Mouse (Mus musculus) ovary, adult 18-20 months (tissue): ENCODE results near the gene Xpo4.

Experiments
- DNase-seq: peaks from one replicate; pipeline ENCODE4 v3.0.0; 2022; ENCODE audit warnings: low spot score, mixed read lengths

The Xpo4 gene

DNA sequence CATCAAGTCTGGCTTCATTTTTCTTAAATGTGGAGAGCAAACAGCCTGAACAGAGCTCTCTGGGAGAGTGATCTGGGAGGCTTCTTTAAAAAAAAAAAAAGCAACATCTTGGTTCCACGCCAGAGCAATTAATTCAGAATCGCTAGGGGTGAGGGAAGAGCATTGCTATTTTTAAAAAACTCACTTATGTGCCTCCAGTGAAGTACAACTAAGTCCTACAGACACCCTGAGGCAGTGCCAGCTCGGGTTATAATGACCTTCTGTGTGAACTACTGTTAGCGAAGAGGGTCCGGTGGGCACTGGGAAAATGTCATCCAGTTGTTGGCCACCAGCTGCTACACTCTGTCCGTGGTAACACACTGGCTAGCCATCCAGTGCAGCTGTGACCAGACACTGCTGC is 129.6 kb downstream of the Xpo4 start:
- no peak for DNase-seq

DNA sequence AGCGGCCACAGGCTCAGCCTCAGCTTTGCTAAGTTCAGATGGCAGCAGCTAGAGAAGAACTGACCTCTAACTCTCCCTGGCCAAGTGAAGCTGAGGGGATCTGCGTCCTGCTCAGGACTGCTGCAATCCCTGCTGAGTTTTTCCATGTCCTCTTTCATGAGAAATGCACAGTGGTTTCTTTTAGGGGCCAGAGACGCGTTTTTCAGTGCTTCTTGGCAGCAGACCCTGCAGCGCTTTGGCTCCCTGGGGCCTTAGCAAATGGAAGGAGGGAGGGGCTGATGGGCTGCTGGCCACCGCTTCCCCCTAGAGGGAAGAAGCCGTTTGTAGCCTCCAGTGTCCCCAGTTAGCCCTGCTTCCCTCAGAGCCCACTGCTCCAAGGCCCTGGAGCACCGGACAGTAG is 130.3 kb downstream of the Xpo4 start:
- no peak for DNase-seq

DNA sequence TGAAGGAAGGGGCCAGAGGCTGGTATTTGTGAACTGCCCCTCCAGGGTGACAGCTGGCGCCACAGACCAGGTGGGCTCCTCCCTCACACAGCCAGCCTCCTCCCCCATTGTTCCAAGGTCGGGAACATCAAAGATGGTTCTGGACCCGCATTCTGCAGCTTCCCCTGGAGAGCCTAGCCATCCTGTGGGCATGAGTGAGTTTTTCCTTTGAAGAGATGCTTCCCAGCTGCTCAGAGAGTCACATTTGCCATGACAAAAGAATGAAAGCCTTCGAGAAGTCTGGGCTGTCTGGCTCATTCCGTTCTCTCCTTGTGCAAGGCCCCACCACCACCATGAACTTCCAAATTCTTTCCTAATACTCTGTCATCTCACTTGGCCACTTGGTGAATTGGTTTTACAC is 130.9 kb downstream of the Xpo4 start:
- DNase-seq, result no peak

DNA sequence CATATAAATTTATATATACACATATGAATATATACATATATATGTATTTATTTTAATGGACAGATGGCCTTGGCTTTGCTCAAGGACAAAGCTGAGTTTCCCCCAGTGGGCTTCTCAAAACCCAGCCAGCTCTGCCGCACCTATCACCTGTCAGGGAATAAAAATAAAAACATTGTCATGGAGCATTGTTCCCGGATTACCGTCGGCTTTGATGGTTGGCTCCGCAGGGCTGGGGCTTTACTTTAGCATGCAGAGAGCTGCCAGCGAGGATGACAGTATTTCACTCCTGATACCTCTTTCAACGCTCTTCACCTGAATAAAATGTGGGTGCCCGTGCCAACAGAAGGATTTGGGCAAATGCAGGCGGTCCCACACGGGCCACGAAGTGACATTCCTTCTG is 131.4 kb downstream of the Xpo4 start:
- no peak for DNase-seq

DNA sequence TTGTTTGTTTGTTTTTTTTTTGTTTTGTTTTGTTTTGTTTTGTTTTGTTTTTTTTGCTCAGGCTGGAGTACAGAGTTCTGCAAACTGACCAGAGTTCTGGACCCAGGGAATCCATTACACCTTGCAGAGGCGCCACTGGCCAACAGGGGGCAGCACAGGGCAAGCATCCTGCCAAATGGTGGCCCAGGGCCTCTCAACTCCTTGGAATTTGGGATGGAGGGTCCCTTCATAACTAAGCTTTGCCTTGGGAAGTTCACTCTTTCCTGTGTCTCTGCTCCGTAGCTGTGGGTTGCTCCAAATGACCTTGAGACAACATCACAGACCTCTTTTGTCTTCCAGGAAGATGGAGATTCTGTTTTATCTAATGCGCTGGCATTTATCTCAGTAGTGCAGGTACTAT is 132.0 kb downstream of the Xpo4 start:
- no peak for DNase-seq

DNA sequence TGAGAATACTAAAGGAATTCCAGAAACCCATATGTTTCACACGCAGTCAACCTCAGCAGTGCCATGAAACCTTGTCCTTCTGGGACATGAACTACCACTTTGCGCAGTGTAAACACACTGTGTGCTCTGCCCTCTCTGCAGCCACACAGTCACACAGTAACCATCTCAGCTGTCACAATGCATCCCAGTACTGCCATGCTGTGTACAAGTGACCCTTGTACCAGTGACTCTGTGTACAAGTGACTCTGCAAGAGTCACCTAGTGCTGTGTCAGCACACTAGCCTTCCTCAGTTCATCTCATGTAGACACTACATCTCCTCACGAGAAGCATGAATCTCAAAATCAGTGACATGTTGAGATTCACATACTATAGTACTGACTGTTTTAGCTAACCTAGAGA is 132.7 kb downstream of the Xpo4 start:
- DNase-seq, result no peak

DNA sequence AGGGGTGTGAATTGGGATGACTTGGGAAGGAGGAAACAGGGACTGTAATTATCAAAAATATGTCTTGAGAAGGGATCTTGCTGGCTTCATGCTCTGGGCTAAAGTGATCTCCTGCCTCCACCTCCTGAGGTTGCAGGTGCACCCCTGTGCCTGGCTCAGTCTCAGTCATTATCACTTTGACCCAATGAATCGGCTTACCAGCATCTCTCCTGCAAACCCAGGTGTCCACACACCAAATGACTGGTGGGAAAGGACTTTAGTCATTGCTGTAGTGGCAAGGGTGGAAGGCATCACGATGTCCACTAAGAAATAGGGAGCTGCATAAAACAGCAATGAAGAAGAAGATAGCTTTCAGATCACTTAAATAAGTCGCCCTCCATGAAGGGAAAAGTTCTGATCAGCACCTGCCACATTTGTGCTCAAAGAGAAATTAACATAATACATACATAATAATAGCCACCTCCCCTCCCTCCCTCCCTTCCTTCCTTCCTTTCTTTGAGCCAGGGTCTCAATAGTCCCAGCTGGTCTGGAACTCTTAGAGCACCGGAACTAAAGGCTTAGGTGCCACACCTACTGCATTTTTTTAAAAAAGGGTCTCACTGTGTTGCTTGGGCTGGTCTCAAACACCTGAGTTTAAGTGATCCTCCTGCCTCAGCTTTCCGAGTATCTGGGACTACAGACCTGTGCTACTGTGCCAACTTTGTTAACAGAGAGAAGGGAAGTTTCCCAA is 135.3 kb downstream of the Xpo4 start:
- no peak for DNase-seq

DNA sequence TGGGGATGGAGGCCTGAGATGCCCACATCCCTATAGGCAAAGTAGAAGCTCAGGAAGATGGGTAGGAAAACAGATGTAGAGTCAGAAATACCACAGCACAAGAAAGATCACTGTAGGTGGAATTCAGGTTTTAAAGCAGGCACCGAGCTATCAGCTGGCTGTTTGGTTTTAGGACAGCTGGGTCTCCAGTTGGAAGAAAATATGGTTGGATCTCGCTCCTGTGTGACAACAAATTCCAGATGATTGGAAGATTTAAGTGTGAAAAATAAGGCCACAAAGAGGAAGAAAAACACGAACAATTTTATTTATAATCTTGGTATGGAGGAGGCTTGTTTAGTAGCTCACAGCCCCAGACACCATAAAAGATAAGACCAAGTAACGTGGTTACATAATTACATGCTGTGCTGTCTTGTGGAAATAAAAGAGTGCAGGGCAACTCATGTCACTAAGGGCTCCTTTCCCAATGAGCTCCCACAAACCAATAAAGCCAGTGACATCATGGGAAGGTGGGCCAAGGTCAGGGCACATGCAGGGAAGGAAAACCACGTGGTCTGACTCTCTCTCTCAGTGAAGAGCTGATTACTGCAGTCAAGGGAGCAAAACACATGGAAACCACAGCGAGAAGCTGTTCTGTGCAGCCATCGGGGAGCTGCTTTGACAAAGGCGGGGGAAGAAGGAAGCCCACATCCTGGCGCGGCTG is 136.0 kb downstream of the Xpo4 start:
- peak; percentile 67 for DNase-seq

DNA sequence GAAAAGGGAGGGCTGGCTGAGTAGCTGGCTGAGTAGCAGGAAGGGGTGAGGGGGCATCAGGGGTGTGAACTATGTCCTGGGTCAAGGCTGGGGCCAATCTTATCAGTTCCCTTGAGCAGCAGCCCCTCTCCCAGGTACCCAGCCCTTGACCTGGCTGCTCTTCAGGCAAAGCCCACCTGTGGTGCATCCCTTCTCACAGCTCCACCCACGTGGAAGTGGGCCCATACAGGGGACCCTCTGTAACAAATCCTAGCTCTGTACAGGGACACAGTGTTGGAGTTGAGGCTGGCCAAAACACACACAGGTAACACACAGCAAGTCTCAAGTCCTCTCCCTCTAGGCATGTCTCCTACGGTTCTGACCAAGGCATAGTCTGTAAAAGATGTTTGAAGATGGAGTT is 137.6 kb downstream of the Xpo4 start:
- no peak for DNase-seq
